11 mouse cellular contexts compared by ENCODE assay signal in genomic region chr10:102435467-102435866, GRCm38 (mm10). TPM values are rescaled to one million over a fixed set of nuclear protein-coding genes. Genes with fewer than 3 reads are reported as not detected.
DNase-seq lines count a peak whose midpoint lies in the region; ATAC-seq and TF ChIP-seq lines count a peak whose summit lies in the region.
"Not testable (repeated sequence)": the region's sequence is repeated elsewhere in the genome, so short reads cannot be mapped to it uniquely, and the experiment has no call there.
"Had no signal": no experiment of that assay in that cellular context is flagged by ENCODE, and none has a peak within 500 bp of the region (broad histone marks: within the 10 kb centered on the region; RNA-seq: fewer than 3 reads in every experiment).

No protein-coding gene starts in this region.

- not testable (repeated sequence) for H3K9ac ChIP-seq in forebrain, embryonic 11.5 days (ENCODE audit: low read length); heart, embryonic 12.5 days; hindbrain, embryonic 11.5 days (ENCODE audit: low read depth, low read length); intestine, embryonic 15.5 days; limb, embryonic 12.5 days (replicated peaks); midbrain, embryonic 11.5 days (ENCODE audit: low read length); neural tube, embryonic 11.5 days (ENCODE audit: low read length)

- WGBS in forebrain, embryonic 11.5 days: 61% methylated on average over 6 of the region's 6 CpGs
- WGBS in heart, embryonic 12.5 days: 42% methylated on average over 6 of the region's 6 CpGs
- 57% methylated on average over 6 of the region's 6 CpGs for WGBS in hindbrain, embryonic 11.5 days
- WGBS in intestine, embryonic 15.5 days: 40% methylated on average over 6 of the region's 6 CpGs
- WGBS in limb, embryonic 12.5 days: 46% methylated on average over 6 of the region's 6 CpGs
- 41% methylated on average over 6 of the region's 6 CpGs for WGBS in midbrain, embryonic 11.5 days
- 42% methylated on average over 6 of the region's 6 CpGs for WGBS in neural tube, embryonic 11.5 days

- H3K36me3 ChIP-seq in E14TG2a.4 (ENCODE audit: insufficient read depth, low read length); forebrain, embryonic 11.5 days (ENCODE audit: control insufficient read depth, insufficient read depth, low read length); heart, embryonic 12.5 days; hindbrain, embryonic 11.5 days (ENCODE audit: control insufficient read depth, insufficient read depth, low read length); intestine, embryonic 15.5 days; limb, embryonic 12.5 days; midbrain, embryonic 11.5 days (ENCODE audit: control insufficient read depth, insufficient read depth, low read length); neural tube, embryonic 11.5 days (ENCODE audit: control insufficient read depth, insufficient read depth, low read length): not testable (repeated sequence)

- not testable (repeated sequence) for H3K9me3 ChIP-seq in E14TG2a.4 (ENCODE audit: low read length); forebrain, embryonic 11.5 days (ENCODE audit: control insufficient read depth, low read length); heart, embryonic 12.5 days (replicated peaks); hindbrain, embryonic 11.5 days (ENCODE audit: control insufficient read depth, low read length); intestine, embryonic 15.5 days; limb, embryonic 12.5 days; midbrain, embryonic 11.5 days (ENCODE audit: control insufficient read depth, low read length); neural tube, embryonic 11.5 days (ENCODE audit: control insufficient read depth, low read length)

- ATAC-seq in forebrain, embryonic 11.5 days (replicated peaks; ENCODE audit: low FRiP score): 0 out of 2 replicates have a peak, but pooled peaks have one; percentile 39
- not testable (repeated sequence) for ATAC-seq in heart, embryonic 12.5 days (ENCODE audit: insufficient number of reproducible peaks, low FRiP score); intestine, embryonic 15.5 days; limb, embryonic 12.5 days (ENCODE audit: insufficient number of reproducible peaks, insufficient read depth, low FRiP score, low TSS enrichment, low read depth); neural tube, embryonic 11.5 days (ENCODE audit: insufficient read depth, low FRiP score, low TSS enrichment)
- ATAC-seq in hindbrain, embryonic 11.5 days (ENCODE audit: low FRiP score): peak; percentile 51
- ATAC-seq in midbrain, embryonic 11.5 days (ENCODE audit: low FRiP score): peak; percentile 46; the same call in 1 of the 2 replicates

- not testable (repeated sequence) for H3K4me3 ChIP-seq in E14TG2a.4 (replicated peaks; ENCODE audit: low read length); forebrain, embryonic 11.5 days (ENCODE audit: low read depth, low read length); hindbrain, embryonic 11.5 days (ENCODE audit: low read depth, low read length); intestine, embryonic 15.5 days (replicated peaks); limb, embryonic 12.5 days (replicated peaks); midbrain, embryonic 11.5 days (ENCODE audit: low read depth, low read length); neural tube, embryonic 11.5 days (ENCODE audit: low read depth, low read length)
- 0 out of 2 replicates have a peak overlapping the region, but pooled peaks have one; percentile 23 for H3K4me3 ChIP-seq in heart, embryonic 12.5 days

- H3K4me1 ChIP-seq in E14TG2a.4 (replicated peaks; ENCODE audit: low read depth, low read length); forebrain, embryonic 11.5 days (replicated peaks; ENCODE audit: control insufficient read depth, insufficient read depth, low read length); heart, embryonic 12.5 days (replicated peaks); hindbrain, embryonic 11.5 days (replicated peaks; ENCODE audit: control insufficient read depth, insufficient read depth, low read length); intestine, embryonic 15.5 days (replicated peaks); limb, embryonic 12.5 days (replicated peaks); midbrain, embryonic 11.5 days (ENCODE audit: control insufficient read depth, insufficient read depth, low read length); neural tube, embryonic 11.5 days (ENCODE audit: control insufficient read depth, insufficient read depth, low read length): not testable (repeated sequence)

- not testable (repeated sequence) for H3K27ac ChIP-seq in forebrain, embryonic 11.5 days (ENCODE audit: low read depth, low read length); heart, embryonic 12.5 days (ENCODE audit: poor library complexity, severe bottlenecking); hindbrain, embryonic 11.5 days (ENCODE audit: low read depth, low read length); intestine, embryonic 15.5 days; limb, embryonic 12.5 days; midbrain, embryonic 11.5 days (ENCODE audit: low read depth, low read length); neural tube, embryonic 11.5 days (ENCODE audit: low read depth, low read length)

- TF ChIP-seq CTCF in E14TG2a.4 (conservative IDR thresholded peaks at IDR 0.05; ENCODE audit: low read length): peak; percentile 9

- DNase-seq in forebrain, embryonic 11.5 days (ENCODE audit: low spot score); hindbrain, embryonic 11.5 days (ENCODE audit: low spot score); midbrain, embryonic 11.5 days (ENCODE audit: low spot score, missing footprints); neural tube, embryonic 11.5 days (ENCODE audit: low spot score): not testable (repeated sequence)

- not testable (repeated sequence) for H3K27me3 ChIP-seq in E14TG2a.4 (ENCODE audit: insufficient read depth, low read length); forebrain, embryonic 11.5 days (ENCODE audit: control insufficient read depth, insufficient read depth, low read length); heart, embryonic 12.5 days (replicated peaks); hindbrain, embryonic 11.5 days (ENCODE audit: control insufficient read depth, insufficient read depth, low read length); intestine, embryonic 15.5 days (replicated peaks); limb, embryonic 12.5 days; midbrain, embryonic 11.5 days (ENCODE audit: control insufficient read depth, insufficient read depth, low read length); neural tube, embryonic 11.5 days (ENCODE audit: control insufficient read depth, insufficient read depth, low read length)

- peak overlapping the region; percentile 33; the same call in 1 of the 2 replicates for H3K4me2 ChIP-seq in forebrain, embryonic 11.5 days (ENCODE audit: low read depth, low read length, severe bottlenecking)
- H3K4me2 ChIP-seq in heart, embryonic 12.5 days: peak overlapping the region; percentile 43; the same call in 1 of the 2 replicates
- 0 out of 2 replicates have a peak overlapping the region, but pooled peaks have one; percentile 14 for H3K4me2 ChIP-seq in hindbrain, embryonic 11.5 days (replicated peaks; ENCODE audit: low read depth, low read length)
- H3K4me2 ChIP-seq in intestine, embryonic 15.5 days (replicated peaks): peak overlapping the region; percentile 37; the same call in 1 of the 2 replicates
- peak overlapping the region; percentile 40 for H3K4me2 ChIP-seq in limb, embryonic 12.5 days
- not testable (repeated sequence) for H3K4me2 ChIP-seq in midbrain, embryonic 11.5 days
- peak overlapping the region; percentile 9; the same call in 1 of the 2 replicates for H3K4me2 ChIP-seq in neural tube, embryonic 11.5 days (ENCODE audit: low read depth)

RNA-seq across cellular contexts. Expression of gene Nts, which starts 54.8 kb away (rescaled TPM):
- polyA plus RNA-seq in forebrain, embryonic 11.5 days (2014; fragmentation: Nextera tagmentation; extraction: Ambion mirVana): 0.49 and 0.51 TPM in 2 replicates
- polyA plus RNA-seq in heart, embryonic 12.5 days (2016; fragmentation: Nextera tagmentation; extraction: Ambion mirVana): 10.1 and 10.2 TPM in 2 replicates
- polyA plus RNA-seq in hindbrain, embryonic 11.5 days (2014; fragmentation: Nextera tagmentation; extraction: Ambion mirVana): 0.32 and 0.99 TPM in 2 replicates
- polyA plus RNA-seq in intestine, embryonic 15.5 days (2015; fragmentation: Nextera tagmentation; extraction: Ambion mirVana): 2.2 and 2.9 TPM in 2 replicates
- polyA plus RNA-seq in limb, embryonic 12.5 days (2016; fragmentation: Nextera tagmentation; extraction: Ambion mirVana): 0.44 and 0.51 TPM in 2 replicates
- 0.56 and 0.81 TPM in 2 replicates for polyA plus RNA-seq in midbrain, embryonic 11.5 days (2014; fragmentation: Nextera tagmentation; extraction: Ambion mirVana)
- polyA plus RNA-seq in neural tube, embryonic 11.5 days (2014; fragmentation: Nextera tagmentation; extraction: Ambion mirVana): 0.24 and 0.26 TPM in 2 replicates
- polyA plus RNA-seq: inflammation-experienced regulatory T-cells, adult 6 months; liver, embryonic 16.5 days; Patski had no signal
